Mouse (Mus musculus): Measurements from ENCODE around the gene Me3. TPM values are rescaled to one million over a fixed set of nuclear protein-coding genes. Genes with fewer than 3 reads are reported as not detected.

The Me3 gene
- total and polyA plus RNA-seq, 2 experiments from 2014 or later = 15.5 to 23.5 TPM

DNA sequence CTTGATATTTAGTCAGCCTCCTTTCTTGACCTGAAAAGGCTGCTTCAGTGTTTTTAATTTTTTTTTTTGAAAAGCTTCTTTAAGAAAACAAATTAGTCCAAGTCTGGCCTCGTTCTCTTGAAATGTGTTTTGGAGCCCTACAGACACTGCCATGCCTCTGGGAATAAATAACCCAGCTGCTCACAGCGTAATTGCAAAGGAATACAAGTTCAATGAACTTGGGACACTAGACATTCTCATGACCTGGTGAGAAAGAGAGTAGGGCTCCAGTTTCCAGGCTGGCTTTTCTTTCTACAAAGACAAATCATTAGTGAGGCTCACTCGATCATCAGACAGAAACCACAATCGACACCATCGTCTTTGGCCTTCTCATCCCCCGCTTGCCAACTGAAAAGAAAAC lies 37.3 kb downstream of the Me3 start:
- DNase-seq (ENCODE audit: low spot score) = no peak
- Histone ChIP-seq H3K9me3 (replicated peaks; ENCODE audit: control insufficient read depth, low read length) (no peaks in the 10 kb centered on the region), H3K4me3 (ENCODE audit: low read depth, low read length) (no peak overlapping the region), H3K27me3 (ENCODE audit: control insufficient read depth, insufficient read depth, low read length) (no peaks in the 10 kb centered on the region), H3K27ac (ENCODE audit: low read depth) (no peak overlapping the region), H3K4me2 (ENCODE audit: low read depth, low read length) (no peak overlapping the region), H3K4me1 (ENCODE audit: control insufficient read depth, insufficient read depth) (no peaks in the 10 kb centered on the region), H3K36me3 (replicated peaks; ENCODE audit: control insufficient read depth, insufficient read depth, low read length) (no peaks in the 10 kb centered on the region), H3K9ac (replicated peaks; ENCODE audit: low read depth, low read length) (no peak overlapping the region)
- WGBS = 60% methylated on average over 6 of the region's 6 CpGs
- TF ChIP-seq CTCF (IDR thresholded peaks at IDR 0.05; ENCODE audit: low read depth) (no peak), EP300 (IDR thresholded peaks at IDR 0.05; ENCODE audit: low read depth) (no peak)
- ATAC-seq (ENCODE audit: insufficient read depth, low read depth) = no peak

DNA sequence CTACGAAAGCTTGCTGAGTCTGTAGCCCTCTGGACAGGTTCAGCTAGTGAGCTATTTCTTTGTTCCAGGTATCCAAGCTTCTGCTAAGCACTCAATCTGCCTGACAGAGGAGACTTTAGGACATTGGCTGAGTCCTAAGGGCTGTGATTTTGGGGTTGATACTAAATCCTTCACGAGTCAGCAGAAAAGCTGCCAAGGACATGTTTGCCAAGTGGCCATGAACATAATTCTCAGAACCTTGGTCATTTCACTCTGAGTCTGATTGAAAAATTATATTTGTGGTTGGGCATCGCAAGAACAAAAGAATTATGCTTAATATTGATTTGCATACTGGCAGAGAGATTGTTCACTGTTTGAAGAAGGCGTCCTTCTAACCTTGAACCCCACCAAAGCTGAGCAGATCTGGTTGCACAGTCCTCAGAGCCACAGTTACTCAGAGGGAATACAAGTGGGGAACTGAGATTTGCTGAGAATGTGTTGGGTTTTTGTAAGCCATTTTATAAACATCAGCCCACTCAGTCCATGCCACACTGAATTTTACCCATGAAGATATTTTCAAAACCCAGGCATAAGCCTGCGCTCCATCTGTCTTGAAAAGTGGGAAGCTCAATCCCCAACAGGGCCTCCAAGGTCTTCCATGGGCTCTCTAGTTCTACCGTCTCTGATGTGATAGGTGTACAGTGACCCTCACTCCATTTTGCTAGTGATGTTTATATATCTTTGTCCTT lies 39.1 kb downstream of the Me3 start:
- H3K4me2 ChIP-seq (ENCODE audit: low read depth, low read length) = no peak overlapping the region
- H3K36me3 ChIP-seq (replicated peaks; ENCODE audit: control insufficient read depth, insufficient read depth, low read length) = no peaks in the 10 kb centered on the region
- H3K4me1 ChIP-seq (ENCODE audit: control insufficient read depth, insufficient read depth) = no peaks in the 10 kb centered on the region
- 84% methylated on average over 6 of the region's 6 CpGs for WGBS
- TF ChIP-seq EP300 (IDR thresholded peaks at IDR 0.05; ENCODE audit: low read depth) = no peak
- TF ChIP-seq CTCF (IDR thresholded peaks at IDR 0.05; ENCODE audit: low read depth) = no peak
- no peak overlapping the region for H3K27ac ChIP-seq (ENCODE audit: low read depth)
- H3K9me3 ChIP-seq (replicated peaks; ENCODE audit: control insufficient read depth, low read length) = no peaks in the 10 kb centered on the region
- no peak overlapping the region for H3K4me3 ChIP-seq (ENCODE audit: low read depth, low read length)
- ATAC-seq (ENCODE audit: insufficient read depth, low read depth) = no peak
- no peaks in the 10 kb centered on the region for H3K27me3 ChIP-seq (ENCODE audit: control insufficient read depth, insufficient read depth, low read length)
- H3K9ac ChIP-seq (replicated peaks; ENCODE audit: low read depth, low read length) = no peak overlapping the region
- DNase-seq (ENCODE audit: low spot score) = no peak

- DNase-seq (ENCODE audit: low spot score) = no peak
- Histone ChIP-seq H3K4me3 (ENCODE audit: low read depth, low read length) (no peak overlapping the region), H3K4me1 (ENCODE audit: control insufficient read depth, insufficient read depth) (no peaks in the 10 kb centered on the region), H3K27ac (ENCODE audit: low read depth) (no peak overlapping the region), H3K36me3 (replicated peaks; ENCODE audit: control insufficient read depth, insufficient read depth, low read length) (no peaks in the 10 kb centered on the region), H3K4me2 (ENCODE audit: low read depth, low read length) (no peak overlapping the region), H3K27me3 (ENCODE audit: control insufficient read depth, insufficient read depth, low read length) (no peaks in the 10 kb centered on the region), H3K9me3 (replicated peaks; ENCODE audit: control insufficient read depth, low read length) (no peaks in the 10 kb centered on the region), H3K9ac (replicated peaks; ENCODE audit: low read depth, low read length) (no peak overlapping the region)
- no peak for ATAC-seq (ENCODE audit: insufficient read depth, low read depth)
- TF ChIP-seq EP300 (IDR thresholded peaks at IDR 0.05; ENCODE audit: low read depth) = no peak
- TF ChIP-seq CTCF (IDR thresholded peaks at IDR 0.05; ENCODE audit: low read depth) = no peak
Observed at GRCm38 (mm10) chr7:89676176-89676575, 44.0 kb downstream of the Me3 start.

- TF ChIP-seq CTCF (IDR thresholded peaks at IDR 0.05; ENCODE audit: low read depth) = no peak
- TF ChIP-seq EP300 (IDR thresholded peaks at IDR 0.05; ENCODE audit: low read depth) = no peak
- H3K27me3 ChIP-seq (ENCODE audit: control insufficient read depth, insufficient read depth, low read length) = no peaks in the 10 kb centered on the region
- no peak overlapping the region for H3K4me3 ChIP-seq (ENCODE audit: low read depth, low read length)
- WGBS = 87% methylated on average over 1 of the region's 1 CpGs
- H3K4me1 ChIP-seq (ENCODE audit: control insufficient read depth, insufficient read depth) = no peaks in the 10 kb centered on the region
- no peak overlapping the region for H3K9ac ChIP-seq (replicated peaks; ENCODE audit: low read depth, low read length)
- DNase-seq (ENCODE audit: low spot score) = no peak
- H3K27ac ChIP-seq (ENCODE audit: low read depth) = no peak overlapping the region
- no peaks in the 10 kb centered on the region for H3K9me3 ChIP-seq (replicated peaks; ENCODE audit: control insufficient read depth, low read length)
- no peaks in the 10 kb centered on the region for H3K36me3 ChIP-seq (replicated peaks; ENCODE audit: control insufficient read depth, insufficient read depth, low read length)
- H3K4me2 ChIP-seq (ENCODE audit: low read depth, low read length) = no peak overlapping the region
- no peak for ATAC-seq (ENCODE audit: insufficient read depth, low read depth)
Observed at GRCm38 (mm10) chr7:89677850-89678249, 45.7 kb downstream of the Me3 start.

GRCm38 (mm10) chr7:89678719-89679118 lies 46.5 kb downstream of the Me3 start:
- Histone ChIP-seq H3K9ac (replicated peaks; ENCODE audit: low read depth, low read length) (no peak overlapping the region), H3K27me3 (ENCODE audit: control insufficient read depth, insufficient read depth, low read length) (no peaks in the 10 kb centered on the region), H3K4me1 (ENCODE audit: control insufficient read depth, insufficient read depth) (no peaks in the 10 kb centered on the region), H3K4me3 (ENCODE audit: low read depth, low read length) (no peak overlapping the region), H3K4me2 (ENCODE audit: low read depth, low read length) (no peak overlapping the region), H3K9me3 (replicated peaks; ENCODE audit: control insufficient read depth, low read length) (no peaks in the 10 kb centered on the region), H3K36me3 (replicated peaks; ENCODE audit: control insufficient read depth, insufficient read depth, low read length) (no peaks in the 10 kb centered on the region), H3K27ac (ENCODE audit: low read depth) (no peak overlapping the region)
- ATAC-seq (ENCODE audit: insufficient read depth, low read depth) (no peak), DNase-seq (ENCODE audit: low spot score) (no peak)
- WGBS = 84% methylated on average over 5 of the region's 5 CpGs
- TF ChIP-seq CTCF (IDR thresholded peaks at IDR 0.05; ENCODE audit: low read depth) = no peak
- TF ChIP-seq EP300 (IDR thresholded peaks at IDR 0.05; ENCODE audit: low read depth) = no peak

DNA sequence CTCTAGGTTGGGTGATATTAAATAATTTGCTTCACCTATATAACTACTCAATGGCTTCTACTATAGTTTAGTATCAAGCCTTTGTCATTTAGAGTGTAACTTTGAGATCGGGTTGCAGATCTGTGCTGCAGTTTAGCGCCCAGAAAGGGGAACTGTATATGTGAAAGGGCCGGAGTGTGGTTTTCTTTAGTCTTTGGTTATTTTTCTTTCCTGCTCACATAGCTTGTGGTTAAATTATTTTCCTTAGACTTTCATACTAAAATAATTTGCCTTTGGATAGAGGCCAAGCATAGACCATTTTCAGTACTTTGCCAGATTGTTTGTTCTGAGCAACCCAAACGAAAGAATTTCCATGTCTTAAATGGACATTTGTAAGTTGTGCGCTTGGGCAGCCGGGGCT lies 46.9 kb downstream of the Me3 start:
- TF ChIP-seq EP300 (IDR thresholded peaks at IDR 0.05; ENCODE audit: low read depth) = no peak
- TF ChIP-seq CTCF (IDR thresholded peaks at IDR 0.05; ENCODE audit: low read depth) = no peak
- ATAC-seq (ENCODE audit: insufficient read depth, low read depth) = no peak
- no peak overlapping the region for H3K4me3 ChIP-seq (ENCODE audit: low read depth, low read length)
- H3K36me3 ChIP-seq (replicated peaks; ENCODE audit: control insufficient read depth, insufficient read depth, low read length) = no peaks in the 10 kb centered on the region
- H3K4me1 ChIP-seq (ENCODE audit: control insufficient read depth, insufficient read depth) = no peaks in the 10 kb centered on the region
- H3K9me3 ChIP-seq (replicated peaks; ENCODE audit: control insufficient read depth, low read length) = no peaks in the 10 kb centered on the region
- no peak overlapping the region for H3K27ac ChIP-seq (ENCODE audit: low read depth)
- WGBS = 87% methylated on average over 6 of the region's 6 CpGs
- no peaks in the 10 kb centered on the region for H3K27me3 ChIP-seq (ENCODE audit: control insufficient read depth, insufficient read depth, low read length)
- no peak for DNase-seq (ENCODE audit: low spot score)
- no peak overlapping the region for H3K9ac ChIP-seq (replicated peaks; ENCODE audit: low read depth, low read length)
- no peak overlapping the region for H3K4me2 ChIP-seq (ENCODE audit: low read depth, low read length)

Measured in heart, postnatal 0 days (tissue).